Mouse (Mus musculus) cortical plate, adult 2 months (tissue): ENCODE measurements at regions not wholly inside any gene's neighbourhood (a gene's known extent, or its start where the extent isn't known, plus 50 kb on each side); places are given as distances from the start of the nearest gene placed in this dataset.

Source experiments
- CTCF ChIP-seq: fragments of 200-500 bp; IDR thresholded peaks from 2 replicates; pipeline ENCODE4 v1.5.1; 2011; ENCODE audit warnings: mild to moderate bottlenecking, control low read depth, low read length; ENCODE audit not compliant: insufficient read depth; ENCODE audit errors: extremely low read depth
- POLR2A ChIP-seq: fragments of 200-500 bp; IDR thresholded peaks from 2 replicates; pipeline ENCODE4 v1.6.1; 2011; ENCODE audit warnings: mild to moderate bottlenecking, low read length, control low read depth; ENCODE audit not compliant: insufficient read depth; ENCODE audit errors: extremely low read depth

GRCm38 (mm10) chr4:54080526-54080925 lies 254.7 kb downstream of the Tmem38b start:
- TF ChIP-seq CTCF = no peak
- TF ChIP-seq POLR2A = no peak
